Mouse (Mus musculus): ENCODE measurements around the gene Map3k10. TPM values are rescaled to one million over a fixed set of nuclear protein-coding genes. Genes with fewer than 3 reads are reported as not detected.

The Map3k10 gene
- polyA plus RNA-seq, 1 experiment = 39.4 TPM

DNA sequence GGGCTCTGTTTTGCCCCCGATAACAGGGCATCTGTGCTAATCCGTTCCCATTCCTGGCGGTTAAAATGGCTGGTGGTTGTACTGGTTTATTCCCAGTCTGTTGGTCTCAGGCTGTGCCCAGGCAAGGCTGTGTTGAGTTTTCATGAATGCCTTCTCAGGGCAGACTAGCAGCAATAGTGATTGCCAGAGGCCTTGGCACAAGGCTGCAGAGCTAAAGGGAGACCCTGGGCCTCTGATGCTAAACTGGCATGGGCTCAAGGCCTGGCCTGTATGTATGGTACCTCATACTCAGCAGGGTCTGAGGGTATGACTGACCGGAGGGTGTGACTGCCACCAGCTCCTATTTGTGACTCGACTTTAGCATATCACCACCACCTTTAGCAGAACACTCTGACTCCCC lies 63.5 kb downstream of the Map3k10 start:
- Histone ChIP-seq H3K4me3 (no peak overlapping the region), H3K36me3 (ENCODE audit: control insufficient read depth, insufficient read depth) (peaks cover 13% of the 10 kb centered on the region), H3K27me3 (ENCODE audit: control insufficient read depth, insufficient read depth, insufficient read length) (no peaks in the 10 kb centered on the region), H3K79me2 (ENCODE audit: control insufficient read depth, insufficient read depth) (peaks cover 61% of the 10 kb centered on the region), H3K4me2 (ENCODE audit: low read depth) (peak overlapping the region; percentile 55), H3ac (ENCODE audit: control insufficient read depth, insufficient read length) (no peak overlapping the region)
- TF ChIP-seq POLR2A (IDR thresholded peaks at IDR 0.05; ENCODE audit: insufficient read length, low read depth) (no peak), USF1 (IDR thresholded peaks at IDR 0.05; ENCODE audit: low read depth) (no peak), TCF3 (IDR thresholded peaks at IDR 0.05; ENCODE audit: insufficient read length, low read depth) (no peak), SRF (IDR thresholded peaks at IDR 0.05; ENCODE audit: control insufficient read depth, insufficient read length, low read depth) (no peak), POLR2AphosphoS2 (IDR thresholded peaks at IDR 0.05; ENCODE audit: insufficient read length, low read depth) (no peak), REST (IDR thresholded peaks at IDR 0.05; ENCODE audit: insufficient read depth, insufficient read length) (no peak), MYOD1 (IDR thresholded peaks at IDR 0.05; ENCODE audit: control insufficient read depth in 1 of 3, insufficient read length in 2 of 3, low read depth in 2 of 3) (no peak), MYOG (IDR thresholded peaks at IDR 0.05; ENCODE audit: control insufficient read depth in 1 of 3, insufficient read depth in 1 of 3, insufficient read length in 2 of 3, low read depth in 2 of 3) (no peak), CEBPB (IDR thresholded peaks at IDR 0.05; ENCODE audit: insufficient read depth, poor library complexity, severe bottlenecking) (no peak), MAX (IDR thresholded peaks at IDR 0.05; ENCODE audit: low read depth) (no peak), TCF12 (IDR thresholded peaks at IDR 0.05; ENCODE audit: insufficient read depth, poor library complexity, severe bottlenecking) (no peak), E2F4 (IDR thresholded peaks at IDR 0.05; ENCODE audit: insufficient read depth) (no peak)

GRCm38 (mm10) chr7:27610370-27610769 lies 64.0 kb downstream of the Map3k10 start:
- Histone ChIP-seq H3ac (ENCODE audit: control insufficient read depth, insufficient read length) (no peak overlapping the region), H3K79me2 (ENCODE audit: control insufficient read depth, insufficient read depth) (peaks cover 64% of the 10 kb centered on the region), H3K4me3 (no peak overlapping the region), H3K4me2 (ENCODE audit: low read depth) (peak overlapping the region; percentile 55), H3K27me3 (ENCODE audit: control insufficient read depth, insufficient read depth, insufficient read length) (no peaks in the 10 kb centered on the region), H3K36me3 (ENCODE audit: control insufficient read depth, insufficient read depth) (peaks cover 13% of the 10 kb centered on the region)
- TF ChIP-seq MYOD1 (IDR thresholded peaks at IDR 0.05; ENCODE audit: control insufficient read depth in 1 of 3, insufficient read length in 2 of 3, low read depth in 2 of 3) (peak in 2 of 3 experiments; percentile 34 to 67), POLR2AphosphoS2 (IDR thresholded peaks at IDR 0.05; ENCODE audit: insufficient read length, low read depth) (no peak), REST (IDR thresholded peaks at IDR 0.05; ENCODE audit: insufficient read depth, insufficient read length) (no peak), SRF (IDR thresholded peaks at IDR 0.05; ENCODE audit: control insufficient read depth, insufficient read length, low read depth) (no peak), TCF12 (IDR thresholded peaks at IDR 0.05; ENCODE audit: insufficient read depth, poor library complexity, severe bottlenecking) (no peak), MYOG (IDR thresholded peaks at IDR 0.05; ENCODE audit: control insufficient read depth in 1 of 3, insufficient read depth in 1 of 3, insufficient read length in 2 of 3, low read depth in 2 of 3) (peak in 2 of 3 experiments; percentile 52 to 54), MAX (IDR thresholded peaks at IDR 0.05; ENCODE audit: low read depth) (no peak), USF1 (IDR thresholded peaks at IDR 0.05; ENCODE audit: low read depth) (no peak)

DNA sequence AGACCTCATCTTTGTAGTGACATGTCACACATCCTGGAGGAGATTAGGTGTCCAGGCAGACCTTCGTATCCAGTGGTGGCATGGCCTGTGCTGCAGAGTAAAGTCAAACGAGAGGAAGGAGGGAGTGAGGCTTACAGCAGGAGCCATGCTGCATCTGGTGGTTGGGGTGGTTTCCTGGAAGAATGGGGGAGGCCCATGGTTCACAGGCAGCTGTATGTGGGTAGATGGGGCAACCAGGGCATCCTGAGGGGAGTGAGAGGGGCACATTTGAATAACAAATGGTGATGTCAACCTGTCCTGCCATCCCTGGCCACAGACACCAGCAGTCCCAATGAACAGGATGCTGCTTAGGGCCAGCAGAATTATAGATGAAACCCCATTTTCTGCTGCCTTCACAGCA lies 64.7 kb downstream of the Map3k10 start:
- H3K4me3 ChIP-seq = no peak overlapping the region
- peaks cover 10% of the 10 kb centered on the region for H3K36me3 ChIP-seq (ENCODE audit: control insufficient read depth, insufficient read depth)
- no peak overlapping the region for H3ac ChIP-seq (ENCODE audit: control insufficient read depth, insufficient read length)
- TF ChIP-seq TCF3 (IDR thresholded peaks at IDR 0.05; ENCODE audit: insufficient read length, low read depth) (no peak), TCF12 (IDR thresholded peaks at IDR 0.05; ENCODE audit: insufficient read depth, poor library complexity, severe bottlenecking) (no peak), E2F4 (IDR thresholded peaks at IDR 0.05; ENCODE audit: insufficient read depth) (no peak), POLR2AphosphoS2 (IDR thresholded peaks at IDR 0.05; ENCODE audit: insufficient read length, low read depth) (peak; percentile 41), USF1 (IDR thresholded peaks at IDR 0.05; ENCODE audit: low read depth) (no peak), CEBPB (IDR thresholded peaks at IDR 0.05; ENCODE audit: insufficient read depth, poor library complexity, severe bottlenecking) (no peak), POLR2A (IDR thresholded peaks at IDR 0.05; ENCODE audit: insufficient read length, low read depth) (no peak), SRF (IDR thresholded peaks at IDR 0.05; ENCODE audit: control insufficient read depth, insufficient read length, low read depth) (no peak), MYOG (IDR thresholded peaks at IDR 0.05; ENCODE audit: control insufficient read depth in 1 of 3, insufficient read depth in 1 of 3, insufficient read length in 2 of 3, low read depth in 2 of 3) (peak in 1 of 3 experiments; percentile 59), REST (IDR thresholded peaks at IDR 0.05; ENCODE audit: insufficient read depth, insufficient read length) (no peak), MAX (IDR thresholded peaks at IDR 0.05; ENCODE audit: low read depth) (no peak), MYOD1 (IDR thresholded peaks at IDR 0.05; ENCODE audit: control insufficient read depth in 1 of 3, insufficient read length in 2 of 3, low read depth in 2 of 3) (peak in 1 of 3 experiments; percentile 37)
- peaks cover 68% of the 10 kb centered on the region for H3K79me2 ChIP-seq (ENCODE audit: control insufficient read depth, insufficient read depth)
- H3K4me2 ChIP-seq (ENCODE audit: low read depth) = peak overlapping the region; percentile 55
- H3K27me3 ChIP-seq (ENCODE audit: control insufficient read depth, insufficient read depth, insufficient read length) = no peaks in the 10 kb centered on the region

DNA sequence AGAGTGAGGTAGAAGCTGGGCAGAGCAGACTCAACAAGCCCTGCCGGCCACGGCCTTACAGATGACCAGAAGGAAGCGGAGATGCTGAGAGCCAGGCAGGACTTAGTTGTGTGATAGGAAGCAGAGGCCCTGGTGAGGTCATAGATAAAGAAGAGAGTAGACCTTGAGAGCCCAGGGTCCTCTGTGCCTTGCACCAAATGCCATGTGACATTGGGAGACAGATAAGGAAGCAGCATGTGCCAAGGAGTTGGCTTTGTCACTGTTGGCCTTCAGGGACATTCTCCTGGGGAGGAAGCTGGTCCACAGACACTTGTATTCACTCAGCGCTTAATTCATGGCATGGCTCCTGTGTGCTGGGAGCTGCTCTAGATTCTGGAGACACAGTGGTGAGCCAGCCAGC lies 65.1 kb downstream of the Map3k10 start:
- H3K27me3 ChIP-seq (ENCODE audit: control insufficient read depth, insufficient read depth, insufficient read length) = no peaks in the 10 kb centered on the region
- H3K4me2 ChIP-seq (ENCODE audit: low read depth) = peak overlapping the region; percentile 55
- H3K79me2 ChIP-seq (ENCODE audit: control insufficient read depth, insufficient read depth) = peaks cover 67% of the 10 kb centered on the region
- no peak overlapping the region for H3ac ChIP-seq (ENCODE audit: control insufficient read depth, insufficient read length)
- TF ChIP-seq MYOG (IDR thresholded peaks at IDR 0.05; ENCODE audit: control insufficient read depth in 1 of 3, insufficient read depth in 1 of 3, insufficient read length in 2 of 3, low read depth in 2 of 3) = no peak
- no peak for TF ChIP-seq REST (IDR thresholded peaks at IDR 0.05; ENCODE audit: insufficient read depth, insufficient read length)
- TF ChIP-seq USF1 (IDR thresholded peaks at IDR 0.05; ENCODE audit: low read depth) = no peak
- TF ChIP-seq TCF12 (IDR thresholded peaks at IDR 0.05; ENCODE audit: insufficient read depth, poor library complexity, severe bottlenecking) = no peak
- TF ChIP-seq POLR2A (IDR thresholded peaks at IDR 0.05; ENCODE audit: insufficient read length, low read depth) = no peak
- TF ChIP-seq TCF3 (IDR thresholded peaks at IDR 0.05; ENCODE audit: insufficient read length, low read depth) = no peak
- no peak for TF ChIP-seq CEBPB (IDR thresholded peaks at IDR 0.05; ENCODE audit: insufficient read depth, poor library complexity, severe bottlenecking)
- TF ChIP-seq MYOD1 (IDR thresholded peaks at IDR 0.05; ENCODE audit: control insufficient read depth in 1 of 3, insufficient read length in 2 of 3, low read depth in 2 of 3) = no peak
- TF ChIP-seq POLR2AphosphoS2 (IDR thresholded peaks at IDR 0.05; ENCODE audit: insufficient read length, low read depth) = no peak
- no peak for TF ChIP-seq SRF (IDR thresholded peaks at IDR 0.05; ENCODE audit: control insufficient read depth, insufficient read length, low read depth)
- no peak for TF ChIP-seq E2F4 (IDR thresholded peaks at IDR 0.05; ENCODE audit: insufficient read depth)
- TF ChIP-seq MAX (IDR thresholded peaks at IDR 0.05; ENCODE audit: low read depth) = no peak
- peaks cover 6% of the 10 kb centered on the region for H3K36me3 ChIP-seq (ENCODE audit: control insufficient read depth, insufficient read depth)
- H3K4me3 ChIP-seq = no peak overlapping the region
